Mouse (Mus musculus) right cerebral cortex, postnatal 14 days (tissue): ENCODE results near the gene Tpm1.

Source experiments
- DNase-seq: peaks from one replicate; pipeline ENCODE4 v3.0.0; 2022

The Tpm1 gene

DNA sequence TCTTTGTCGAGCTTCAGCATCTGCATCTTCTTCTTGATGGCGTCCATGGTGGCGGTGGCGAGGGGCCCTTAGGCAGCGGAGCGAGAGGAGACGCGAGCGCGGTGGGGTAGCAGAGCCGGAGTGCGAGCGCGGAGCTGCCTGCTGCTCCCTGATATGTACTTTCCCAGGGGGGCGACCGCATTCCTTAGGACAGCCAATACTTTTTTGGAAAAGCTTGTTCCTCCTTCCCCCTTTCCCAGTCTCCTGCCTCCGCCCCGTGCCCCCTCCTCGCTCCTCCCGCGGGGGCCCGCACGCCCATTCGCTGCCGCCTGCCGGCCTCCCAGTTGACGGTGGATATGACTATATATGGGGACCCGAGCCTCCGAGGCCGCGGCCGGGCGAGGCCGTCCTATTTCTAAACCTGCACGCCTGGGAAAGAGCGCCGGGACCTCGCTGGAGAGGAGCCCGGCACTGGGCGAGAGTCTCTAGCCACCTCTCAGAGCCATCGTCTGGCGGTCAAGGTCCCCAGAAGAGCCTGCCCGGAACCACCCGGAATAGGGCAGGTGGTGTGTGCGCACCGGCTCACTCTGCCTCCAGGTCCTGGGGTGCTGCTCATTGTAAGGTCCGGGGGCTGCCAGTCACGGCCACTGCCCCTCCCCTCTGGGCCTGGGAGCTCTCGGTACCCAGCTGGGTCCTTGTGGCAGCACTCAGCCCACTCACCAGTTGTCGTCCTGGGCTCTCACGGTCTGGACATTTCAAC, at the start of gene Tpm1:
Gene Tpm1, minus strand, starts transcription at position 321 of the 739 bp plus-strand sequence.
- DNase-seq = peak; percentile 55

GRCm38 (mm10) chr9:67094371-67094770, 45.2 kb upstream of the Tpm1 start:
- no peak for DNase-seq

DNA sequence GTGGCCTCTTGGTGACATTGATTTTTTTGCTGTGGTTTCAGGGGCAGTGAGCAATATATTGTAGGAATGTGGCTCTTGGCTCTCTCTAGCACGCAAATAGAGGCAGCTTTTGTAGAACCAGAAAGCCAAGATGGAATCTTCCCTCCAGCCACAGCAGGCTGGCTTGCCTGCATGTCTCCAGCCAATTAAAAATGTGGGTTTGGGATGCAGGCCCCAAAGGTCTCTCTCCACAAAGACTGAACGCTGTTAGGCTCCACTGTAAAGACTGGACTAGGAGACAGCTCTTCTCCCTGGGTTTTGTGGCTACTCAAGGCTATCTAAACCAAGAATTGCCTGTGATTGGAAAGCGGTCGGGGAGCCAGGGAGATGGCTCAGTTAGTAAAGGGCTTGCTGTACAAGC, 43.0 kb upstream of the Tpm1 start:
- DNase-seq = no peak

GRCm38 (mm10) chr9:67091598-67091997, 42.4 kb upstream of the Tpm1 start:
- DNase-seq = no peak

- no peak for DNase-seq
Observed at GRCm38 (mm10) chr9:67091151-67091550, 41.9 kb upstream of the Tpm1 start.

DNA sequence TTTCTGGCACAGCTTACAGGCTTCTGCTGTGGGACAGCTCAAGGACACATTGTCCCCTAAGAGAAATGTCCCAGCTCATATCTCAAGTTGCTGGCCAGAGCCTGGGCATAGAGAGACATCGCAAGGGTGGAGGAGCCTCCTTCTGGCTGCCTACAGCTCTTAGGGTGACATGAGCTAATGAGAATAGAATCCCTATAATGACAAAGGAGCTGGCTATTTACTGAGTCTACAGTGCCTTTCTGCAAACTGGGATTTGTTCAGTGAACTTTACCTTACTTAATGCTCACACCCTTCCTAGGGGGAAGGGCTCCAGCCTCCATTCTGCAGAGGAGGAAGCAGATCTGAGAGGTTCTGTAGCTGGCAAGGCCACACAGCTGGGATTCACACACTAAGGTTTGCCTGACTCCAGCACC, 41.4 kb upstream of the Tpm1 start:
- DNase-seq = no peak

- no peak for DNase-seq
Observed at GRCm38 (mm10) chr9:67089167-67089566, 40.0 kb upstream of the Tpm1 start.

DNA sequence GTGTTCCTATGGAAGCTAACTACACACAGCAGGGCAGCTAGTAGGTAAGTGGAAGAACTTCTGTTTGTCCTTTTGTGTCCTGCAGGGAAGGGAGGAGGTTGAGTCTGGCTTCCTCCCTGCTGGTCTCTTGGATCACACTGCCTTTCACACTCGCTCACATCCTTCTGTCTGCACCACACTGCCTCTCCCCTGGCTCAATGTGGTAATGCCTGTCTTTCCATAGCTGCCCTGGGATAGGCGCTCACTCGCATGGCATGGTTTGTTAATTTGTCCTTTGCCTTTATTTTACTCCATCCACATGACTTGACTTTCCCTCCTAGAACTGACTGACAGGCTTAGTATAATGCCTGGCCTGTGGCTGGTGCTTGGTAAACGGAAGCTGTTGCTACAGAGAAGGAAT, 34.6 kb upstream of the Tpm1 start:
- no peak for DNase-seq

DNA sequence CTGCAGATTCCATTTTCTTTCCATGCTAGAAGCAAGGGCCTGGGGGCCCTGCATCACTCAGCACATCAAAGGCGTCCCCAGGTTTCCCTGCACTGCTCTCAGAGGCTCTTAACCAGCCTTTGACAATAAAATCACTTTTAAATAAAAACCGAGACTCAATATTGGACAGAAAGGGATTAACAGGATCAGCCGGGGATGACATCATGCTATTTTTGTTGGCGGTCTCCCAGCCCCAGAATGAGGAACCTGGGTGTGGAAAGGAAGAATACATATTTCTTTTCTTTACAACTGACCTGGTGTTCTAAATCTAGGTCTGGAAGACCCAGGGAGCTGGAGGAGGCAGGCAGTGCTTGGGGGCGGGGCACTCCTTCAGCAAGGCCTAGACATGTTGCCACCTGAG, 32.5 kb upstream of the Tpm1 start:
- no peak for DNase-seq

DNA sequence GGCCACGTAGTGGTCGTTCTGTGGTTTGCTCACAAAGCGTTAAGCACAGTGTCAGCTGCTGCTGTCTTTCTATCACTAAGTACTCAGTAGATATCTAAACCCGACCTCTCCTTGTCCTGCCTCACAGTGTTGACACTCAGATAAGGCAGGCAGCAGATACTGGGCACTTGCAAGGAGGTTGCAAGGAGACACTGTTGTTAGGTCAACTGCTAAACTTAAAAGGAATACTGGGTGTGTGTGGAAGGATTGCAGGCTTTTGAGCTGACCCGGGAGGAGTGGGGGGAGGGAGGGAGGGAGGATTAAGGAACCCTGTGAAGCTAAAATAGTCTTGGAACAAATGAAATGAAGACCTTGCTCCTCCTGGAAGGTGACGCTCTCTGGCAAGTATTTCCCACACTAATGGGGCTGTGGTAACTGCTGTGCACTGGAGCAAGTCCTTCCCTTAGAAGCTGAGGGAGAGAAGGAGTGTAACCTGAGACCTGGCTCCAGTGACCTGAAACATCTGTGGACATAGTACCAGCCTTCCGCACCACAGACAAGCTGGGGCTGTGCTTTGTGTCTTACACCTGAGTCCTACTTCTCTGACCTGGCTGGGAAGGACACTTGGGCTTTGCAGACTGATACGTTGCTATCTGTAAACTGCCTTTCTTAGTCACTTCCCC, 28.6 kb upstream of the Tpm1 start:
- DNase-seq = no peak

GRCm38 (mm10) chr9:67077266-67077657, 28.1 kb upstream of the Tpm1 start:
- DNase-seq = no peak

DNA sequence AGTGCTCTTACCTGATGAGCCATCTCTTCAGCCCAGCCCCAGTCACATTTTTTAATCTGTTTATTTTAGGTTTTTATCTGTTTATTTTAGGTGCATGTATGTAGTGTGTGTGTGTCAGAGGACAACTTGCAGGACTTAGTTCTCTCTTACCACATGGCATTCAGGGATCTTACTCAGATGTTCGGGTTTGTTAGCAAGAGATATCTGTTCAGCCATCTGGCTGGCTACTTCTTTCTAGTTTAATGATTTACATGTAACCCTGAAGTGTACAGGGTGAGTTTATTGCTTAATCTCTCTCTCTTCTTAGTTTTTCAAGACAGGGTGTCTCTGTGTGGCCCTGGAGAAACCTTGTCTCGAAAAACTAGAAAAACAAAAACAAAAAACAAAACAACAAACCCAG, 23.0 kb upstream of the Tpm1 start:
- DNase-seq = no peak

- DNase-seq = no peak
Observed at GRCm38 (mm10) chr9:67071596-67071995, 22.4 kb upstream of the Tpm1 start.

DNA sequence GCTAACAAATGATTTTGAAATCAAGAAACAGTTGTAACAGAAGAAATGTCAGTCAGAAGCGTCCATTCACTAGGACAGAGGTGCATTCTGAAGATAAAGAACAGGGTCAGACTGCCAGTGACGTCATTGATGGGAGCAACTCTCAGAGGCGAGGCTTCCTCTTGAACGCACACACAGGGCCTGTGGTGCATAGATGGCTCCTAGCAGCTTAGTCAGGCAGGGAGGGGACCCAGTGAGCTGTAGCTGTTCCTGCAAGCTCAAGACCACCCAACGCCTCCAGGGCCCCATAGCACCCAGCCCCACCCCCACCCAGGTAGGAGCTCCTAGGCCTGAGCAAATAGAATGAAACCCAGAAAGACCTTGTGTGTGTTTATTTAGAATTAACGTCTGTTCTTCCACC, 21.9 kb upstream of the Tpm1 start:
- DNase-seq = no peak

GRCm38 (mm10) chr9:67066616-67067015, 17.4 kb upstream of the Tpm1 start:
- DNase-seq = no peak

DNA sequence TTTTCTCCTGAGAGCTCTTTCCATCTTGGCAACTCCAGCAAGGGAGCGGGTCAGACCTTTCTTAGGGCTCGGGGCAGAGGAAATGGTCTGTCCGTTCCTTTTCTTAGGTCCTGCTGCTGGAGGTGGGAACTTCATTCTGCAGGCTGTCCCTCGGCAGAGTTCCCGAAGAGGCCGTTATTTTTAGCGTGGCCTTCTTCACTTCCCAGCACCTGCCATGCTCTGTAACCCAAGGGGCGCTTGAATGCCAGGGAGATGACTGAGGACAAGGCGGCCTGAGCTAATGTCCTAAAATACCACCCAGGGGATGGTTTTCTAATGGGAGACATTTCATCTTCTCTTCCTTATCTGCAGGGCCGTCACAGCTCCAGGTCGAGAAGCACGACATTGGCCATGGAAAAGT, 10.5 kb upstream of the Tpm1 start:
- no peak for DNase-seq

- peak; percentile 47 for DNase-seq
Observed at GRCm38 (mm10) chr9:67058366-67058765, 9.2 kb upstream of the Tpm1 start.

DNA sequence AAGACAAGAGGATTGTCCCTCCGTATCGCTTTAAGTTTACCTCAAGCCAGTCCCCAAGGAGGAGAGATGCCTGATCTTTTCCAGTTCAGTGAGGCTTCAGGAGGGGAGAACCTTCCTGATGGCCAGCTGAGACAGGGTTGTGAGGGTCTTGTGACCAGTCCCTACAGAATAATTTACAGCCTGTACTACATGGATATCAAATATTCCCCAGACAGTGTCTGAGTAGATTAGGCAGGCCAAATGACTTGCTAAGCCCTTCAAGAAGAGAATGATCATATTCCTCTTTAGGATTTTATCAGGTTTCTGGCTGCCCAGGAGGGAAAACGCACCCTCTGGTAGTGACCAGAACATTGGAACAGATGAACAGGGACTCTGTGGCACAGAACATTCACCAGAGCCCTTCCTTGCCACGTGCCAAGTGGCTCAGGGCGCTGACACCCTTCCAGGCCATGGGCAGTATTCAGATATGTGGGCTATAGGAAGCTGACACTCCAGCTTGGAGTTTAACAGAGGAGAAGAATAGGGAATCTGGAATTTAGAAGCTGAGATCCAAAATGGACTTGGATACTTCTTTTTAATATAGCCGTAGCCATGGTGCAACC, 1.6 kb upstream of the Tpm1 start:
- DNase-seq = no peak

GRCm38 (mm10) chr9:67049836-67050235, 630 bp upstream of the Tpm1 start:
- DNase-seq = no peak

- DNase-seq = no peak
Observed at GRCm38 (mm10) chr9:67048483-67049085, 622 bp downstream of the Tpm1 start.

- DNase-seq = peak; percentile 22
Observed at GRCm38 (mm10) chr9:67047606-67048482, 1.4 kb downstream of the Tpm1 start.

GRCm38 (mm10) chr9:67046881-67047605, 2.2 kb downstream of the Tpm1 start:
- no peak for DNase-seq
